Mouse (Mus musculus): ENCODE results near the gene Pex11b. TPM values are rescaled to one million over a fixed set of nuclear protein-coding genes. Genes with fewer than 3 reads are reported as not detected.

The Pex11b gene
- polyA plus RNA-seq (2012; fragmentation: generic; extraction: Trizol), result 26.8 TPM

GRCm38 (mm10) chr3:96634928-96635879 is at the start of gene Pex11b, which contains the start of gene Gm42957:
Gene Pex11b, plus strand, starts transcription at chr3:96635376.
Gene Gm42957, plus strand, starts transcription at chr3:96635474.
- no peaks in the 10 kb centered on the region for H3K27me3 ChIP-seq (ENCODE audit: control insufficient read depth, insufficient read depth, insufficient read length)
- H3K79me2 ChIP-seq (ENCODE audit: control insufficient read depth, insufficient read depth), result peaks cover 15% of the 10 kb centered on the region
- peaks cover 10% of the 10 kb centered on the region for H3K36me3 ChIP-seq (ENCODE audit: control insufficient read depth, insufficient read depth)
- H3ac ChIP-seq (ENCODE audit: control insufficient read depth, insufficient read length), result peak within 1 kb of the TSS; percentile 41
- peak within 1 kb of the TSS; percentile 62 for H3K4me3 ChIP-seq
- H3K4me2 ChIP-seq (ENCODE audit: low read depth), result peak within 1 kb of the TSS; percentile 79
- TF ChIP-seq POLR2AphosphoS2 (IDR thresholded peaks at IDR 0.05; ENCODE audit: insufficient read length, low read depth), result peak; percentile 17
- TF ChIP-seq TCF3 (IDR thresholded peaks at IDR 0.05; ENCODE audit: insufficient read length, low read depth), result no peak
- peak in 1 of 3 experiments; percentile 14 for TF ChIP-seq MYOG (IDR thresholded peaks at IDR 0.05; ENCODE audit: control insufficient read depth in 1 of 3, insufficient read depth in 1 of 3, insufficient read length in 2 of 3, low read depth in 2 of 3)
- TF ChIP-seq CEBPB (IDR thresholded peaks at IDR 0.05; ENCODE audit: insufficient read depth, poor library complexity, severe bottlenecking), result no peak
- TF ChIP-seq E2F4 (IDR thresholded peaks at IDR 0.05; ENCODE audit: insufficient read depth), result no peak
- peak; percentile 73 for TF ChIP-seq POLR2A (IDR thresholded peaks at IDR 0.05; ENCODE audit: insufficient read length, low read depth)
- TF ChIP-seq TCF12 (IDR thresholded peaks at IDR 0.05; ENCODE audit: insufficient read depth, poor library complexity, severe bottlenecking), result no peak
- no peak for TF ChIP-seq USF1 (IDR thresholded peaks at IDR 0.05; ENCODE audit: low read depth)

GRCm38 (mm10) chr3:96590657-96591056 is 44.5 kb upstream of the Pex11b start:
- TF ChIP-seq USF1 (IDR thresholded peaks at IDR 0.05; ENCODE audit: low read depth) (no peak), TCF3 (IDR thresholded peaks at IDR 0.05; ENCODE audit: insufficient read length, low read depth) (no peak), REST (IDR thresholded peaks at IDR 0.05; ENCODE audit: insufficient read depth, insufficient read length) (no peak), TCF12 (IDR thresholded peaks at IDR 0.05; ENCODE audit: insufficient read depth, poor library complexity, severe bottlenecking) (no peak), SRF (IDR thresholded peaks at IDR 0.05; ENCODE audit: control insufficient read depth, insufficient read length, low read depth) (no peak)
- H3K27me3 ChIP-seq (ENCODE audit: control insufficient read depth, insufficient read depth, insufficient read length), result no peaks in the 10 kb centered on the region
- H3K4me2 ChIP-seq (ENCODE audit: low read depth), result no peak overlapping the region
- no peaks in the 10 kb centered on the region for H3K36me3 ChIP-seq (ENCODE audit: control insufficient read depth, insufficient read depth)
- peaks cover 8% of the 10 kb centered on the region for H3K79me2 ChIP-seq (ENCODE audit: control insufficient read depth, insufficient read depth)
- no peak overlapping the region for H3ac ChIP-seq (ENCODE audit: control insufficient read depth, insufficient read length)
- H3K4me3 ChIP-seq, result no peak overlapping the region

GRCm38 (mm10) chr3:96593374-96593773 is 41.8 kb upstream of the Pex11b start:
- peaks cover 8% of the 10 kb centered on the region for H3K79me2 ChIP-seq (ENCODE audit: control insufficient read depth, insufficient read depth)
- peak overlapping the region; percentile 13 for H3ac ChIP-seq (ENCODE audit: control insufficient read depth, insufficient read length)
- H3K4me3 ChIP-seq, result peak overlapping the region; percentile 79
- no peaks in the 10 kb centered on the region for H3K27me3 ChIP-seq (ENCODE audit: control insufficient read depth, insufficient read depth, insufficient read length)
- peak overlapping the region; percentile 94 for H3K4me2 ChIP-seq (ENCODE audit: low read depth)
- no peaks in the 10 kb centered on the region for H3K36me3 ChIP-seq (ENCODE audit: control insufficient read depth, insufficient read depth)
- no peak for TF ChIP-seq SRF (IDR thresholded peaks at IDR 0.05; ENCODE audit: control insufficient read depth, insufficient read length, low read depth)
- no peak for TF ChIP-seq POLR2A (IDR thresholded peaks at IDR 0.05; ENCODE audit: insufficient read length, low read depth)
- TF ChIP-seq CEBPB (IDR thresholded peaks at IDR 0.05; ENCODE audit: insufficient read depth, poor library complexity, severe bottlenecking), result 0 out of 2 replicates have a peak, but pooled peaks have one; percentile 43
- no peak for TF ChIP-seq MAX (IDR thresholded peaks at IDR 0.05; ENCODE audit: low read depth)
- TF ChIP-seq MYOD1 (IDR thresholded peaks at IDR 0.05; ENCODE audit: control insufficient read depth in 1 of 3, insufficient read length in 2 of 3, low read depth in 2 of 3), result no peak
- TF ChIP-seq USF1 (IDR thresholded peaks at IDR 0.05; ENCODE audit: low read depth), result no peak
- TF ChIP-seq TCF3 (IDR thresholded peaks at IDR 0.05; ENCODE audit: insufficient read length, low read depth), result no peak

GRCm38 (mm10) chr3:96593790-96594560 is 41.2 kb upstream of the Pex11b start, which contains the start of gene Polr3gl:
Gene Polr3gl, minus strand, starts transcription at chr3:96594181.
- peaks cover 8% of the 10 kb centered on the region for H3K79me2 ChIP-seq (ENCODE audit: control insufficient read depth, insufficient read depth)
- TF ChIP-seq MYOG (IDR thresholded peaks at IDR 0.05; ENCODE audit: control insufficient read depth in 1 of 3, insufficient read depth in 1 of 3, insufficient read length in 2 of 3, low read depth in 2 of 3) (no peak), POLR2AphosphoS2 (IDR thresholded peaks at IDR 0.05; ENCODE audit: insufficient read length, low read depth) (peak; percentile 85), E2F4 (IDR thresholded peaks at IDR 0.05; ENCODE audit: insufficient read depth) (no peak), USF1 (IDR thresholded peaks at IDR 0.05; ENCODE audit: low read depth) (no peak), POLR2A (IDR thresholded peaks at IDR 0.05; ENCODE audit: insufficient read length, low read depth) (peak; percentile 73), TCF3 (IDR thresholded peaks at IDR 0.05; ENCODE audit: insufficient read length, low read depth) (no peak), CEBPB (IDR thresholded peaks at IDR 0.05; ENCODE audit: insufficient read depth, poor library complexity, severe bottlenecking) (no peak), TCF12 (IDR thresholded peaks at IDR 0.05; ENCODE audit: insufficient read depth, poor library complexity, severe bottlenecking) (no peak), MAX (IDR thresholded peaks at IDR 0.05; ENCODE audit: low read depth) (no peak), MYOD1 (IDR thresholded peaks at IDR 0.05; ENCODE audit: control insufficient read depth in 1 of 3, insufficient read length in 2 of 3, low read depth in 2 of 3) (no peak)
- peak within 1 kb of the TSS; percentile 79 for H3K4me3 ChIP-seq
- no peaks in the 10 kb centered on the region for H3K36me3 ChIP-seq (ENCODE audit: control insufficient read depth, insufficient read depth)
- peak within 1 kb of the TSS; percentile 13 for H3ac ChIP-seq (ENCODE audit: control insufficient read depth, insufficient read length)
- peak within 1 kb of the TSS; percentile 94 for H3K4me2 ChIP-seq (ENCODE audit: low read depth)
- no peaks in the 10 kb centered on the region for H3K27me3 ChIP-seq (ENCODE audit: control insufficient read depth, insufficient read depth, insufficient read length)
